Mouse (Mus musculus) lung, postnatal 0 days (tissue): Measurements from ENCODE around the gene Myo1c. TPM values are rescaled to one million over a fixed set of nuclear protein-coding genes. Genes with fewer than 3 reads are reported as not detected.

ENCODE experiments used
- ATAC-seq: fragments of 200-750 bp; cut with Nextera tagmentation; 2 replicates; pipeline ENCODE4 v1.8.0; 2017; ENCODE audit warnings: moderate library complexity
- DNase-seq: peaks from one replicate; pipeline ENCODE4 v3.0.0-alpha.2; 2016; ENCODE audit warnings: low spot score
- H3K27ac ChIP-seq: fragments of 300-500 bp; sonication (generic); 2 replicates; pipeline ENCODE4 v1.5.1; 2014; ENCODE audit warnings: antibody characterized with exemption, mild to moderate bottlenecking, low read length, mixed read lengths
- H3K27me3 ChIP-seq: fragments of 300-500 bp; sonication (generic); replicated peaks from 2 replicates; pipeline ENCODE4 v1.6.1; 2014; ENCODE audit warnings: low read length, mixed read lengths; ENCODE audit not compliant: insufficient read depth
- H3K36me3 ChIP-seq: fragments of 300-500 bp; sonication (generic); 2 replicates; pipeline ENCODE4 v1.6.1; 2014; ENCODE audit warnings: low read length, mixed read lengths; ENCODE audit not compliant: insufficient read depth
- H3K4me1 ChIP-seq: fragments of 300-500 bp; sonication (generic); 2 replicates; pipeline ENCODE4 v1.6.1; 2014; ENCODE audit warnings: antibody characterized with exemption, low read depth, low read length, mixed read lengths; ENCODE audit not compliant: insufficient read depth
- H3K4me2 ChIP-seq: fragments of 300-500 bp; sonication (generic); replicated peaks from 2 replicates; pipeline ENCODE4 v1.6.1; 2014; ENCODE audit warnings: low read depth, mild to moderate bottlenecking, low read length, moderate library complexity, mixed read lengths
- H3K4me3 ChIP-seq: fragments of 300-500 bp; sonication (generic); 2 replicates; pipeline ENCODE4 v1.5.1; 2014; ENCODE audit warnings: low read depth, low read length
- H3K9ac ChIP-seq: fragments of 300-500 bp; sonication (generic); replicated peaks from 2 replicates; pipeline ENCODE4 v1.6.1; 2014; ENCODE audit warnings: low read depth, mild to moderate bottlenecking
- H3K9me3 ChIP-seq: fragments of 300-500 bp; sonication (generic); 2 replicates; pipeline ENCODE4 v1.6.1; 2016; ENCODE audit warnings: low read length, mixed read lengths
- CTCF ChIP-seq: IDR thresholded peaks from 2 replicates; pipeline ENCODE4 v1.5.1; 2016; ENCODE audit warnings: antibody characterized with exemption, mild to moderate bottlenecking
- EP300 ChIP-seq: IDR thresholded peaks from 2 replicates; pipeline ENCODE4 v1.6.1; 2016; ENCODE audit warnings: antibody characterized with exemption, mild to moderate bottlenecking, control low read depth
- WGBS: fragments of 180-500 bp; shearing (Covaris S2); extraction: QIAGEN DNeasy Blood & Tissue Kit; methylation state at CpG from one replicate; pipeline ENCODE4 v1.1.7; 2014; 5-methylcytosine and 5-hydroxymethylcytosine counted together
- polyA plus RNA-seq: library from polyadenylated mRNA; unstranded; fragments of >200 nt; fragmentation: Nextera tagmentation; extraction: Ambion mirVana; gene quantifications from 2 replicates; pipeline ENCODE4 v1.2.1, GENCODE M21; 2015

The Myo1c gene
- polyA plus RNA-seq, 1 experiment from 2014 or later: 88.5 TPM

- Histone ChIP-seq H3K36me3 (peaks cover 64% of the 10 kb centered on the region), H3K4me1 (no peaks in the 10 kb centered on the region), H3K4me2 (no peak overlapping the region), H3K27ac (no peak overlapping the region), H3K27me3 (no peaks in the 10 kb centered on the region), H3K4me3 (no peak overlapping the region), H3K9me3 (no peaks in the 10 kb centered on the region), H3K9ac (no peak overlapping the region)
- ATAC-seq (no peak), DNase-seq (no peak)
- TF ChIP-seq EP300: no peak
- TF ChIP-seq CTCF: no peak
- WGBS: 83% methylated on average over 22 of the region's 22 CpGs
These were observed 21.3 kb downstream of the Myo1c start for GRCm38 (mm10) chr11:75671426-75672180.

- Histone ChIP-seq H3K9ac (no peak overlapping the region), H3K4me1 (0 out of 2 replicates have a peak, but pooled peaks cover under 1% of the 10 kb centered on the region), H3K27ac (no peak overlapping the region), H3K27me3 (no peaks in the 10 kb centered on the region), H3K9me3 (no peaks in the 10 kb centered on the region), H3K4me2 (no peak overlapping the region), H3K36me3 (peaks cover 53% of the 10 kb centered on the region), H3K4me3 (no peak overlapping the region)
- TF ChIP-seq CTCF: no peak
- no peak for TF ChIP-seq EP300
- ATAC-seq (no peak), DNase-seq (no peak)
- 93% methylated on average over 4 of the region's 5 CpGs for WGBS
These were observed 23.1 kb downstream of the Myo1c start for GRCm38 (mm10) chr11:75673411-75673810.

GRCm38 (mm10) chr11:75674875-75675274 is 24.6 kb downstream of the Myo1c start:
- WGBS: 68% methylated on average over 3 of the region's 3 CpGs
- no peaks in the 10 kb centered on the region for H3K27me3 ChIP-seq
- H3K4me2 ChIP-seq: no peak overlapping the region
- peaks cover 38% of the 10 kb centered on the region for H3K36me3 ChIP-seq
- H3K4me1 ChIP-seq: 0 out of 2 replicates have a peak, but pooled peaks cover 3% of the 10 kb centered on the region
- no peak overlapping the region for H3K27ac ChIP-seq
- DNase-seq (no peak), ATAC-seq (no peak)
- H3K9ac ChIP-seq: no peak overlapping the region
- TF ChIP-seq EP300 (no peak), CTCF (no peak)
- H3K4me3 ChIP-seq: no peak overlapping the region
- no peaks in the 10 kb centered on the region for H3K9me3 ChIP-seq

GRCm38 (mm10) chr11:75677881-75678746 is 27.8 kb downstream of the Myo1c start:
- Histone ChIP-seq H3K4me2 (peak overlapping the region; percentile 68), H3K27ac (peak overlapping the region; percentile 98), H3K9me3 (no peaks in the 10 kb centered on the region), H3K36me3 (0 out of 2 replicates have a peak, but pooled peaks cover 6% of the 10 kb centered on the region), H3K27me3 (no peaks in the 10 kb centered on the region), H3K9ac (peak overlapping the region; percentile 29; the same call in 1 of the 2 replicates), H3K4me3 (peak overlapping the region; percentile 100), H3K4me1 (peaks cover 8% of the 10 kb centered on the region; the same call in 1 of the 2 replicates)
- TF ChIP-seq EP300 (no peak), CTCF (no peak)
- DNase-seq: no peak
- WGBS: 80% methylated on average over 3 of the region's 3 CpGs
- no peak for ATAC-seq

- under 1% methylated on average over 52 of the region's 55 CpGs for WGBS
These were observed 28.6 kb downstream of the Myo1c start, which contains the start of gene Crk for GRCm38 (mm10) chr11:75678747-75679438. Gene Crk, plus strand, starts transcription at chr11:75679259.

More at GRCm38 (mm10) chr11:75678747-75679438, 28.6 kb downstream of the Myo1c start, which contains the start of gene Crk:
- H3K4me1 ChIP-seq: peaks cover 8% of the 10 kb centered on the region; the same call in 1 of the 2 replicates
- H3K9ac ChIP-seq: peak within 1 kb of the TSS; percentile 96
- DNase-seq (peak; percentile 99), ATAC-seq (peak; percentile 99)
- no peak for TF ChIP-seq EP300
- TF ChIP-seq CTCF: no peak
- peak within 1 kb of the TSS; percentile 68 for H3K4me2 ChIP-seq
- no peaks in the 10 kb centered on the region for H3K36me3 ChIP-seq
- H3K4me3 ChIP-seq: peak within 1 kb of the TSS; percentile 100
- H3K9me3 ChIP-seq: no peaks in the 10 kb centered on the region
- no peaks in the 10 kb centered on the region for H3K27me3 ChIP-seq
- H3K27ac ChIP-seq: peak within 1 kb of the TSS; percentile 98
